Mouse (Mus musculus): ENCODE data around the gene Defb20. TPM values are rescaled to one million over a fixed set of nuclear protein-coding genes. Genes with fewer than 3 reads are reported as not detected.
A peak's percentile ranks its signal among the peaks of the same experiment; 100 is the strongest.

The Defb20 gene
- total RNA-seq, 2 experiments from 2014 or later = not detected

- ATAC-seq (replicated peaks; ENCODE audit: low FRiP score, poor library complexity, severe bottlenecking) = 0 out of 2 replicates have a peak, but pooled peaks have one; percentile 30
Observed at GRCm38 (mm10) chr2:152490038-152490437, 13.2 kb downstream of the Defb20 start, which contains the start of gene Defb22. TSS of gene Defb22 (minus strand) at chr2:152490138.

GRCm38 (mm10) chr2:152493151-152493550 lies 16.3 kb downstream of the Defb20 start:
- ATAC-seq (replicated peaks; ENCODE audit: low FRiP score, poor library complexity, severe bottlenecking) = no peak

DNA sequence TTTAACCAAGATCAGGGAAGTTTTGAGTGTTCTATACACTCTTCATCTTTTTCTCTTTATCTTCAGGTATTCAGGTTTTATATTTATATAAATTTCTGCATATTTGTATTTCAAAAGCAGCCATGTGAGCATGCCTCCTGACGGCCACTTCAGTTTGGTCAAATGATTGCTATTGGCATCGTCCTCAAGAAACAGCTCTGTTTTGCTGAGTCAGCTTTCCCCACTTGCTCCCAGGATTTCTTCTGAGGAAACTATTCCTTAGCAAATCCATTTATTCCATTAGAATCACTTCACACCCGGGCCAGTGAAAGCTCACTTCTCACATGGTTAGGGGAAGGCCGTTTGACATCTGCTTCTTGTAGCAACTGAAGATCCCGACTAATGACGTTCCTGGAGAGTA lies 21.2 kb downstream of the Defb20 start:
- no peak for ATAC-seq (replicated peaks; ENCODE audit: low FRiP score, poor library complexity, severe bottlenecking)

DNA sequence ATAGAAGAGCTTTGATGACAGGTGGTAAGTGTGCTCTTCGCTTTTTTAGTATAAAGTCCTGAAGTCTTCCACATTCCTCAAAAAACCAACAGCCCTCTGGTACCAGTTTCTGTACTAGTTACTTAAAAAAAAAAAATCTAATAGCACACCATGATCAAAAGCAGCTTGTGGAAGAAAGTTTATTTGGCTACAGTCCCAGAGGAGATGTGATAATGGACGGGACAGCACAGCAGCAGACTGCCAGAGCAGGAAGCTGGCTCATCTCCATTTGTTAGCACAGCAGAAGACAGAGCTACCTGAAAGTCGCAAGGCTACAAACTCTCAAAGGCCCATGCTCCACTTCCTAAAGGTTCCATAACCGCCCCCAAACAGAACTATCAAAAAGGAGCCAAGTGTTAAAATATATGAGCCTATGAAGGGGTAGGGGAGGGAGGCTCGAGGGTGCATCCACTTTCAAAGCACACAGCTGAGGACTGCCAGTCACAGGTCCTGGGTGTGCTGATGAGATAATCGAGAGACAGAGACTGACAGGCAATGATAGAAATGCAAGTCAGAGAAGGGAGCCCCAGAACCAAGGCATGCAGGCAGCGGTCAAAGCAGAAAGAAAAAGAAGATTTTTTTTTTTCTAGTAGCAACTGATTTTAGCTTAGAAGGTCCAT lies 23.5 kb downstream of the Defb20 start:
- ATAC-seq (replicated peaks; ENCODE audit: low FRiP score, poor library complexity, severe bottlenecking) = no peak; the same call in 1 of the 2 replicates

DNA sequence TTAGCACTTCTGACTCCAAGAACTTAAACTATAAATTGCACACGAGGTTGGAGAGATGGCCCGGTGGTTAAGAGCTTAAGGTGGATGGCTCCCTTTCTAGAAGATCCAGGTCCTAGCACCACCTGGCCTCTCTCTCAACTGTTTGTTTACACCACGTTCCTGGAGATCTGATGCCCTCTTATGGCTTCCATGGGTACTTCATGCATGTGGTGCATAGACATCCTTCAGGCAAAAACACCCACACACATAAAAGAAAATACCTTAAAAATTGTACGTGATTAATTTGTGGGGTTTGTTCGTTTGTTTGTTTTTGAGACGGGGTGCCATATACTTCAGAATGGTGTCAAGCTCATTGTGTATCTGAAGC lies 24.0 kb downstream of the Defb20 start:
- ATAC-seq (replicated peaks; ENCODE audit: low FRiP score, poor library complexity, severe bottlenecking) = 0 out of 2 replicates have a peak, but pooled peaks have one; percentile 49

DNA sequence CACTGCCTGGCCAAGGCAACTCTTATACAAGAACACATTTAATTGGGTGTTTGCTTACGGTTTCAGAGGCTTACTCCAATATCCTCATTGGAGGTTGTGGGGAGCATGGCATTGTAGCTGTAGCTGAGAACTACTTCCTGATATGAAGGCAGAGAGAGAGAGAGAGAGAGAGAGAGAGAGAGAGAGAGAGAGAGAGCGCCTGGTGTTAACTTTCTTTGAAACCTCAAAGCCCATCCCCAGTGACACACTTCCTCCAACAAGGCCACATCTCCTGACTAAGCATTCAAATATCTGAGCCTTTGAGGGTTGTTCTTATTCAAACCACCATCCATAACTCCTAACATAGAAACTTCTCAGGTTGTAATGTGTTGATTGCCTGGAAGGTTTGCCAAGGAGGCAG lies 27.1 kb downstream of the Defb20 start:
- ATAC-seq (replicated peaks; ENCODE audit: low FRiP score, poor library complexity, severe bottlenecking) = no peak

DNA sequence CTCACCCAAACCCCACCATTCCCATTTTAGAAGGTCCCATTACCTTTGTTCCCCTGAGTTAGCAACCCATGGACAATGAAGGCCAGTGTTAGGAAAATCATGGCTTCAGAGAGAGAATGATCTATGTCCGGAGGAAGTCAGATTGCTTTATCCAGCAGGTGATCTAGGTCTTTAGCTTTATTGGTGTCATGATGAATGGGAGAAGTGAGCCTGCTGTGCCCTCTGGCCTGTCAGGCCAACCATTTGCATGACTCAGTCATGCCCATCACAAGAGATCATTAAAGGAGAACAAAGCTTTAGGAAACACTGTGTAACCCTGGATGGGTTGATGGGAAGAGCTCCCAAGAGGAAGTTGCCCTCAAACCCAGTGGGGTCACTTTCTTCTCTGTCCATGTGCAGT lies 34.7 kb downstream of the Defb20 start, which contains the start of gene Defb26:
Gene Defb26, minus strand, starts transcription at position 101 of the 400 bp plus-strand sequence.
- ATAC-seq (replicated peaks; ENCODE audit: low FRiP score, poor library complexity, severe bottlenecking) = no peak

GRCm38 (mm10) chr2:152516084-152516483 lies 39.2 kb downstream of the Defb20 start:
- no peak for ATAC-seq (replicated peaks; ENCODE audit: low FRiP score, poor library complexity, severe bottlenecking)

DNA sequence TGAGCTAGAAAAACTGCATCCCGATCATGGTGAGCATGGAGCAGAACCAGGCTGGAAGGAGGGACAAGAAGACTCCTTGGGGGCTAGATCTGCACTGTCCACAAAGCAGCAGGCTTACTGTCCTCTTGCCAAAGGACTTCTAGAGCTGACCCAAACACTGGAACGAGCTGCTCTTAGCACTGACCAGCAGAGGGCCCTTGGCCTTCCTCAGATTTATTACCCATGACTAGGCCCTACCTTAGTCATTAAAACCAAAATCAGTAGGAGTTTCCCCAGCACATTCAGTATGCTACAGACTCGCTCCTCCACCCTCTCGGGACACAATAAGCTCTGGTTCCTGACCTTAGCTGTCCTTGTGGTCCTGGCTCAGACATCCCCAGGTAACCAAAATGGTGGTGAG lies 41.1 kb downstream of the Defb20 start, which contains the start of gene Defb28:
Gene Defb28, plus strand, starts transcription at position 275 of the 400 bp plus-strand sequence.
- no peak for ATAC-seq (replicated peaks; ENCODE audit: low FRiP score, poor library complexity, severe bottlenecking)

Other genes starting within 250 kb of the Defb20 start
- 9.0 and 15.5 TPM in 2 replicates for gene Tbc1d20, start 183.2 kb upstream of the Defb20 start, total RNA-seq (2015; ENCODE audit: low replicate concordance)
- 7.4 and 14.3 TPM in 2 replicates for gene Tbc1d20, start 183.2 kb upstream of the Defb20 start, total RNA-seq (2017; ENCODE audit: low replicate concordance)
- 53.0 and 64.6 TPM in 2 replicates for gene Rbck1, start 144.4 kb upstream of the Defb20 start, total RNA-seq (2015; ENCODE audit: low replicate concordance)
- gene Rbck1, start 144.4 kb upstream of the Defb20 start, total RNA-seq (2017; ENCODE audit: low replicate concordance) = 20.3 and 35.2 TPM in 2 replicates
- not detected in 2 replicates for gene Trib3, start 133.0 kb upstream of the Defb20 start, total RNA-seq (2015; ENCODE audit: low replicate concordance)
- gene Trib3, start 133.0 kb upstream of the Defb20 start, total RNA-seq (2017; ENCODE audit: low replicate concordance) = 3.1 TPM in 1 of 2 replicates, not detected in the other
- not detected in 2 replicates for gene Nrsn2, start 100.4 kb upstream of the Defb20 start, total RNA-seq (2015; ENCODE audit: low replicate concordance)
- gene Nrsn2, start 100.4 kb upstream of the Defb20 start, total RNA-seq (2017; ENCODE audit: low replicate concordance) = not detected in 2 replicates
- gene Sox12, start 79.0 kb upstream of the Defb20 start, total RNA-seq (2015; ENCODE audit: low replicate concordance) = 4.0 and 4.2 TPM in 2 replicates
- 0.39 and 0.83 TPM in 2 replicates for gene Sox12, start 79.0 kb upstream of the Defb20 start, total RNA-seq (2017; ENCODE audit: low replicate concordance)
- 6.8 and 9.6 TPM in 2 replicates for gene Zcchc3, start 62.0 kb upstream of the Defb20 start, total RNA-seq (2015; ENCODE audit: low replicate concordance)
- gene Zcchc3, start 62.0 kb upstream of the Defb20 start, total RNA-seq (2017; ENCODE audit: low replicate concordance) = 4.9 and 5.4 TPM in 2 replicates
- gene 6820408C15Rik, start 61.5 kb upstream of the Defb20 start, total RNA-seq (2015; ENCODE audit: low replicate concordance) = not detected in 2 replicates
- gene 6820408C15Rik, start 61.5 kb upstream of the Defb20 start, total RNA-seq (2017; ENCODE audit: low replicate concordance) = 1.0 TPM in 1 of 2 replicates, not detected in the other
- gene Defb23, start 12.4 kb upstream of the Defb20 start, total RNA-seq (2015; ENCODE audit: low replicate concordance) = not detected in 2 replicates
- not detected in 2 replicates for gene Defb23, start 12.4 kb upstream of the Defb20 start, total RNA-seq (2017; ENCODE audit: low replicate concordance)
- not detected in 2 replicates for gene Defb22, start 13.1 kb downstream of the Defb20 start, total RNA-seq (2015; ENCODE audit: low replicate concordance)
- not detected in 2 replicates for gene Defb22, start 13.1 kb downstream of the Defb20 start, total RNA-seq (2017; ENCODE audit: low replicate concordance)
- not detected in 2 replicates for gene Defb26, start 34.6 kb downstream of the Defb20 start, total RNA-seq (2015; ENCODE audit: low replicate concordance)
- not detected in 2 replicates for gene Defb26, start 34.6 kb downstream of the Defb20 start, total RNA-seq (2017; ENCODE audit: low replicate concordance)
- not detected in 2 replicates for gene Defb28, start 41.2 kb downstream of the Defb20 start, total RNA-seq (2015; ENCODE audit: low replicate concordance)
- not detected in 2 replicates for gene Defb28, start 41.2 kb downstream of the Defb20 start, total RNA-seq (2017; ENCODE audit: low replicate concordance)
- not detected in 2 replicates for gene Defb29, start 63.0 kb downstream of the Defb20 start, total RNA-seq (2015; ENCODE audit: low replicate concordance)
- gene Defb29, start 63.0 kb downstream of the Defb20 start, total RNA-seq (2017; ENCODE audit: low replicate concordance) = not detected in 2 replicates
- gene Gm17416, start 92.3 kb downstream of the Defb20 start, total RNA-seq (2015; ENCODE audit: low replicate concordance) = not detected in 2 replicates
- gene Gm17416, start 92.3 kb downstream of the Defb20 start, total RNA-seq (2017; ENCODE audit: low replicate concordance) = not detected in 2 replicates
- gene Defb21, start 95.7 kb downstream of the Defb20 start, total RNA-seq (2015; ENCODE audit: low replicate concordance) = not detected in 2 replicates
- not detected in 2 replicates for gene Defb21, start 95.7 kb downstream of the Defb20 start, total RNA-seq (2017; ENCODE audit: low replicate concordance)
- gene Defb19, start 103.2 kb downstream of the Defb20 start, total RNA-seq (2015; ENCODE audit: low replicate concordance) = not detected in 2 replicates
- gene Defb19, start 103.2 kb downstream of the Defb20 start, total RNA-seq (2017; ENCODE audit: low replicate concordance) = not detected in 2 replicates
- not detected in 2 replicates for gene Defb45, start 122.3 kb downstream of the Defb20 start, total RNA-seq (2015; ENCODE audit: low replicate concordance)
- gene Defb45, start 122.3 kb downstream of the Defb20 start, total RNA-seq (2017; ENCODE audit: low replicate concordance) = not detected in 2 replicates
- gene Defb36, start 127.3 kb downstream of the Defb20 start, total RNA-seq (2015; ENCODE audit: low replicate concordance) = not detected in 2 replicates
- not detected in 2 replicates for gene Defb36, start 127.3 kb downstream of the Defb20 start, total RNA-seq (2017; ENCODE audit: low replicate concordance)
- gene Defb25, start 146.0 kb downstream of the Defb20 start, total RNA-seq (2015; ENCODE audit: low replicate concordance) = not detected in 2 replicates
- not detected in 2 replicates for gene Defb25, start 146.0 kb downstream of the Defb20 start, total RNA-seq (2017; ENCODE audit: low replicate concordance)
- 2.9 TPM in 1 of 2 replicates, not detected in the other for gene Rem1, start 149.9 kb downstream of the Defb20 start, total RNA-seq (2015; ENCODE audit: low replicate concordance)
- gene Rem1, start 149.9 kb downstream of the Defb20 start, total RNA-seq (2017; ENCODE audit: low replicate concordance) = not detected in 2 replicates
- 17.7 and 24.7 TPM in 2 replicates for gene H13, start 192.4 kb downstream of the Defb20 start, total RNA-seq (2015; ENCODE audit: low replicate concordance)
- 11.6 and 13.2 TPM in 2 replicates for gene H13, start 192.4 kb downstream of the Defb20 start, total RNA-seq (2017; ENCODE audit: low replicate concordance)
- not detected in 2 replicates for gene Mcts2, start 210.0 kb downstream of the Defb20 start, total RNA-seq (2015; ENCODE audit: low replicate concordance)
- 1.7 TPM in 1 of 2 replicates, not detected in the other for gene Mcts2, start 210.0 kb downstream of the Defb20 start, total RNA-seq (2017; ENCODE audit: low replicate concordance)